Mouse (Mus musculus): ENCODE measurements around the gene Eml5. TPM values are rescaled to one million over a fixed set of nuclear protein-coding genes. Genes with fewer than 3 reads are reported as not detected.

The Eml5 gene
- 15.1 and 19.8 TPM in 2 replicates for polyA plus RNA-seq (2015; fragmentation: Nextera tagmentation; extraction: Ambion mirVana)

DNA sequence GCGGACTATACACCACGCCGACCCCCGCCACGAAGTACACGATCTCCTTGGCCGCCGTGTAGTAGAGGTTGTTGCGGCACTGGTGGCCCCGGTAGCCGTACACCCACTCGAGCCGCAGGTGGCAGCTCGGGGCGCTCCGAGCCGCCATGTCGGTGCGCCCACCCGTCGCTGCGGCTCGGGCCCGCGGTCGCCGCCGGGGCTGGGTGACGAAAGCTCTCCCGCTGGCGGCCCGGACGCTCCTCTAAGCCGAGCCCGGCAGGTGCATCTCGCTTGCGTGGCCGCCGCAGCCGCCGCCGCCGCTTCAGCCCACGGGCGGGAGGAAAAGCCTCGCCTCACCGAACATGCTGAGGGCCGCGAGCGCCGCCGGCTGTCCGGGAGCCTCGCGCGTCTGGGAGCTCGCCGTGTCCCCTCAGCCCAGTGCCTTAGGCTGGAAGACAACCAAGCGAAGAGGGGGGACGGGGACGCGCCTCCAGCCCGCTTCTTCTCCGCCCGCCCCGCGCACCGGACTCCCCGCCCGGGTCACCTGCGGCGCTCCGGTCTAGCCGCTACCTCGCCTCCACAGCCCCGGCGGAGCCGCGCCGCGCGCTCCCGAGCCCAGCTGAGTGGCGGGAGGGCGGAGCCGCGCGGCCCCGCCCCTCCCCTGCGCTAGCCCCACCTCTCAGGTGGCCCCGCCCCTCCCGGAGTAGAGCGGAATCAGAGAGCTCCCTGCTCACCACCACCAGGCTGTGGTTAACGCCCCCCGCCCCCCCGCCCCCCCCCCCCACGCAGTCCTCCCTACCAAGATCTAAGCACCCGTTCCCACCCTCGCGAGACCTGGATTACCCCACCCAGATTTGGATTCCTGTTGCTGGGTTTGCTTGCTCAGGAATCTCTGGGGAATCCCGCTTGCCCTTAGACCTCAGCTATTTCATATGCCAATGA is at the start of gene Eml5:
Gene Eml5 (minus strand): TSS at position 604 of the 921 bp plus-strand sequence.
- Histone ChIP-seq H3K4me3 (replicated peaks) (peak within 1 kb of the TSS; percentile 85), H3K27me3 (replicated peaks) (no peaks in the 10 kb centered on the region), H3K36me3 (no peaks in the 10 kb centered on the region), H3K27ac (replicated peaks) (peak within 1 kb of the TSS; percentile 84), H3K9ac (replicated peaks) (peak within 1 kb of the TSS; percentile 75), H3K4me1 (peaks cover 18% of the 10 kb centered on the region), H3K4me2 (peak within 1 kb of the TSS; percentile 70), H3K9me3 (replicated peaks) (no peaks in the 10 kb centered on the region)
- ATAC-seq (ENCODE audit: low FRiP score), result peak; percentile 92
- whole genome bisulfite sequencing, result 2% methylated on average over 56 of the region's 101 CpGs

DNA sequence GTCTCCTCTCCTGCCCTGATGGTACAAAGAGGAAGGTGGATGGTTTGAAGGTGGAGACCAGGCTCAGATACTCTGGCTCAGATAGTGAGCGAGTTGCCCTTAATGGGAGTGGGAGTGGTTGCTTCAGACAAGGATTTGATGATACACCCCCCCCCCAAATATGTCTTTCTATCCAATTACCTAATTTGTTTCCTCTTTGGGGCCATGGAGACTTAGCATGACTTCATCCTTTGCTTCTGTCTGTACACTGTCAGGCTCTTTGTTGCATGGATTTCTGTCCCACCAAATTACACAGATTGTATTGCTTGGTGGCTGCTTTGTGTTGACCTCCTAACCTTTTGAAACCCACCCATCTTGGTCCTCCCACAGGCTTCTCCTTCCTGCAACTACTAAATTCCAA is 31.6 kb upstream of the Eml5 start:
- H3K27me3 ChIP-seq (replicated peaks), result no peaks in the 10 kb centered on the region
- H3K4me3 ChIP-seq (replicated peaks), result no peak overlapping the region
- H3K9me3 ChIP-seq (replicated peaks), result no peaks in the 10 kb centered on the region
- H3K4me2 ChIP-seq, result no peak overlapping the region
- 83% methylated on average over 1 of the region's 1 CpGs for WGBS
- H3K36me3 ChIP-seq, result no peaks in the 10 kb centered on the region
- no peak overlapping the region for H3K9ac ChIP-seq (replicated peaks)
- ATAC-seq (ENCODE audit: low FRiP score), result no peak
- H3K4me1 ChIP-seq, result no peaks in the 10 kb centered on the region
- no peak overlapping the region for H3K27ac ChIP-seq (replicated peaks)

DNA sequence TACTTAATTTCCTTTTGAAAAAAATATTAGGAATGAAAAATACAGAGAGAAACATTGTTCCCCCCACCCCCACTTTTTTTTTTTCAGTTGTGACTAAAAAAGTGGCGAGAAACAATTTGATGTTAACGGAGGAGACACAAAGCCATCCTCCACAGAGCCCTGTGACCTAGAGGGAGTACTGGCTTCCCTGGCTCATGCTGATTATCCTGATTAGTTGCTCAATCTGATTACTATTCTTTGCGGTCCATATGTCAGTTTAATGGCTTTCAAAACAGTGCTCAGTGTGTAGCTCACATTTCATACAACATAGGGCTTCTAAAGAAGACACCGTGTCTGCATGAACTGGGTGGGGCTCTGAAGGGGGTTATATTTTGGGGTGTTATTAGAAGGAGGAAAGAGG is 31.2 kb upstream of the Eml5 start:
- 66% methylated on average over 4 of the region's 4 CpGs for whole genome bisulfite sequencing
- no peak for ATAC-seq (ENCODE audit: low FRiP score)
- Histone ChIP-seq H3K4me1 (no peaks in the 10 kb centered on the region), H3K27ac (replicated peaks) (no peak overlapping the region), H3K4me3 (replicated peaks) (no peak overlapping the region), H3K9me3 (replicated peaks) (no peaks in the 10 kb centered on the region), H3K27me3 (replicated peaks) (no peaks in the 10 kb centered on the region), H3K36me3 (no peaks in the 10 kb centered on the region), H3K9ac (replicated peaks) (no peak overlapping the region), H3K4me2 (no peak overlapping the region)

DNA sequence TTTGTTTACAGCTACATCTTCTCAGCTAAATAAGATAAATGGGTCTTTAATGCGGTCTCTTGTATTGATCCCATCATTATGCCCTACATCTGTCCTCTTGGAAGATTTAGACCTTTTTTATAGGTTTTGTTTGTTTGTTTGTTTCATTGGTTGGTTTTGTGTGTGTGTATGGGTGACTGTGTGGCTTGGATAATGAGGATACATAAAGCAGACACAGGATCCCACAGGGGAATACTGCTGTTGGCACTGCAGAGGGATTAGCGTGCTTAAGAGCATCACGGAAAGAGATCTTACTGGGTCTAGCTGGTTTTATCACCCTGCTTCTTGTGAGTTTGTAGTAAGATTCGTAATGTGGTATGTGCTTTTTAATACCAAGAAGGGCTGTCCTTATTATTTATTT is 29.9 kb upstream of the Eml5 start:
- Histone ChIP-seq H3K27ac (replicated peaks) (no peak overlapping the region), H3K4me1 (no peaks in the 10 kb centered on the region), H3K27me3 (replicated peaks) (no peaks in the 10 kb centered on the region), H3K9ac (replicated peaks) (no peak overlapping the region), H3K36me3 (no peaks in the 10 kb centered on the region), H3K9me3 (replicated peaks) (no peaks in the 10 kb centered on the region), H3K4me2 (no peak overlapping the region), H3K4me3 (replicated peaks) (no peak overlapping the region)
- 57% methylated on average over 4 of the region's 4 CpGs for WGBS
- ATAC-seq (ENCODE audit: low FRiP score), result 0 out of 2 replicates have a peak, but pooled peaks have one; percentile 35

DNA sequence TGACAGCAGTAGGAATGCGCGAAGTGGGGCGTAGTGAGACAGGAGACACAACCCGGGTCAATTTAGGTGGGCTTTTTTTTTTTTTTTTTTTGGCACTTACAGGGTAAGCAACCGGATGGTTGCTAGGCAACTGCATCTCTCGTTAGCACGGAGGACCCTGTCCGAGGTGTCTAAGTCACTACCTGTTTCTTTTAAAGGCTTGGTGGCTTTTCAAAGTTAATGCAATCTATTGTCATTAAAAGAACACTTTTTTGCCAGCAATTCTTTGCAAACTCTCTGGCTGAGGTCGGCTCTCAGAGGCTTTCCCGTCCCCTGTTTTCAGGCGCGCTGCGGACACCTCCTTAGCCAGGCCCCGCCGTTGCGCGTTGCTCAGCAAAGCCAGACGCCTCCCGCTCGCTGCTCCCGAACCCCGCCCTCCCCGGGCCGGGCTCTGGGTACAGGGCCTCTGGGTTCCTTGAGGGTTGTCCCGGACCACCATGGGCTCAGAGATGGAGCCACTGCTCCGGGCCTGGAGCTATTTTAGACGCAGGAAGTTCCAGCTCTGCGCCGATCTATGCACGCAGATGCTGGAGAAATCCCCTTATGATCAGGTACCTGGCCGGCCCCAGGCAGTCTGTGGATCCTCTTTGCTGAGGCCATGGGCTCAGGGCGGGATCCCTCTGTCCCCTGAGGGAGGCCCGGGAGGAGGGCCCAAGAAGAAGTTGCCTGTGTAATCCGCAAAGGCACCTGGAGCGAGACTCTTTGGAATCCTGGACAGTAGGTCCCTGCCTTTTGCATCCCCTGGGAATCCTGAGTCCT is 19.1 kb upstream of the Eml5 start, which contains the start of gene Ttc8:
Gene Ttc8 (plus strand): TSS at position 381 of the 798 bp plus-strand sequence.
- H3K4me1 ChIP-seq, result peaks cover 26% of the 10 kb centered on the region
- peak; percentile 96 for ATAC-seq (ENCODE audit: low FRiP score)
- H3K36me3 ChIP-seq, result no peaks in the 10 kb centered on the region
- no peaks in the 10 kb centered on the region for H3K9me3 ChIP-seq (replicated peaks)
- under 1% methylated on average over 35 of the region's 35 CpGs for WGBS
- H3K4me2 ChIP-seq, result peak within 1 kb of the TSS; percentile 65
- peak within 1 kb of the TSS; percentile 84 for H3K9ac ChIP-seq (replicated peaks)
- H3K27ac ChIP-seq (replicated peaks), result peak within 1 kb of the TSS; percentile 87
- H3K27me3 ChIP-seq (replicated peaks), result no peaks in the 10 kb centered on the region
- peak within 1 kb of the TSS; percentile 61 for H3K4me3 ChIP-seq (replicated peaks)

DNA sequence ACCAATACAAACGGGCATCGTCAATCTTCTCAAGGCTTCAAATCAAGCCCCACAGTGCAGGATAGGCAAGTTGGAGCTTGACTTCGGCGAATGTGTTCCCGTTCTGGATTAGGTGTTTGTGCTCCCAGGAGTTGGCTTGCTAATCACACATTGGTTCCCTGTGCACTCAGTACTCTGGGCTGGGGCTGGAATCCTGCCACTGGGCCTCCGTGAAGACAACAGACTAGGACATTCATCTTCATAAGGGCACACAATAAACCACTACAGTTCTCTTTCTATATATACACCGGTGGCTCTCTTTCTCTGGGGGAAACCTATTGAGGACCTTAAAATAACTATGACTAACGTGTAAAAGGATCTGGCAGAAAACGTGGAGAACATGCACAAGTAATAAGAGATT is 8.8 kb upstream of the Eml5 start:
- no peaks in the 10 kb centered on the region for H3K4me1 ChIP-seq
- no peaks in the 10 kb centered on the region for H3K36me3 ChIP-seq
- WGBS, result 62% methylated on average over 9 of the region's 9 CpGs
- no peak overlapping the region for H3K4me3 ChIP-seq (replicated peaks)
- no peak overlapping the region for H3K4me2 ChIP-seq
- no peak for ATAC-seq (ENCODE audit: low FRiP score)
- no peak overlapping the region for H3K9ac ChIP-seq (replicated peaks)
- no peaks in the 10 kb centered on the region for H3K9me3 ChIP-seq (replicated peaks)
- no peak overlapping the region for H3K27ac ChIP-seq (replicated peaks)
- no peaks in the 10 kb centered on the region for H3K27me3 ChIP-seq (replicated peaks)

DNA sequence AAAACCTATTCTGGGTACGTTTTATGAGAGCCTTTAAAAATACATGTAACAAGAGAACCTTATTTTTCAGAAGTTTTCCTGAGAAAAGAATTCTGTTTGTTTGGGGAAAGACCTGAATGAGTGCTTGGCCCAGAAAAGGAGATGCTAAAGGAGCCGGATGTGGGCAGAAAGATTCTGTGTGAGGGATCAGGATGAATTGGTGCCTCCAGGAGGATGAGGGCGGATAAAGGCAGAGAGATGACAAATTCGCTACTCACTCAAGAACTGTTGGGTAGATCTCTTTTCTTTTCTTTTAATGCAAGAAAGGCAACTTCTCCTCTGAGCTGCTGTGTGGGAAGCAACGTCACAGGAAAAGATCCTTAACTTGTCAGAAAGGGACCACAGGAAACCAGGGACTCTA is 4.2 kb upstream of the Eml5 start:
- H3K27ac ChIP-seq (replicated peaks), result no peak overlapping the region
- H3K27me3 ChIP-seq (replicated peaks), result no peaks in the 10 kb centered on the region
- 0 out of 2 replicates have a peak, but pooled peaks cover 2% of the 10 kb centered on the region for H3K4me1 ChIP-seq
- H3K9ac ChIP-seq (replicated peaks), result no peak overlapping the region
- WGBS, result 77% methylated on average over 5 of the region's 5 CpGs
- no peak overlapping the region for H3K4me2 ChIP-seq
- ATAC-seq (ENCODE audit: low FRiP score), result no peak
- H3K36me3 ChIP-seq, result no peaks in the 10 kb centered on the region
- H3K4me3 ChIP-seq (replicated peaks), result no peak overlapping the region
- H3K9me3 ChIP-seq (replicated peaks), result no peaks in the 10 kb centered on the region

DNA sequence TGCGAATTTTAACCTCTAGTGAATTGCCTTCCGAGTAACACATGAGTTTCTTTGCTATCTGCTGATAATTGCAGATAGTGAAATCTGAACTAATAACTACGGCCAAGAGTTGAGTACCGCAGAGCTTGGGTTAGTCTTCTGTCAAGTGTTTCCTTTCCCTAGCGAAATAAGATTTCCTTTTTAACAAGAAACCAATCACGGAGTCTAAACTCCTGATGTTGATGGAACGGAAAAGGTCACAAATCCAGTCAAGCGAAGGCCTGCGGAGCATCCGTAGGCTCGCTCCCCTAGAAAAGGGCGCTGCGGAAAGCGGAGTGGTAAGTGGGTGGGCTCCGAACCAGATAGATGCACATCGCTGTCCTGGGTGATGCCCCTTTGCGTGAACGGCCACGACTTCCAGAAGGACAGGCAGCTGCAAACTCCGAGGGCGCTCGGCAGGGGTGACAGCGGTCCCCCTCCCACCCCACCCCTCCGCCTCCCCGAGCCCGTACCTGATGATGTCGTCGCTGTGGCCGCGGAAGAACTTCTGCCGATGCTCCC is 873 bp downstream of the Eml5 start:
- WGBS, result 2% methylated on average over 31 of the region's 31 CpGs
- H3K4me2 ChIP-seq, result peak overlapping the region; percentile 70
- H3K4me3 ChIP-seq (replicated peaks), result peak overlapping the region; percentile 85
- H3K4me1 ChIP-seq, result peaks cover 18% of the 10 kb centered on the region
- no peaks in the 10 kb centered on the region for H3K9me3 ChIP-seq (replicated peaks)
- no peaks in the 10 kb centered on the region for H3K27me3 ChIP-seq (replicated peaks)
- peak overlapping the region; percentile 84 for H3K27ac ChIP-seq (replicated peaks)
- no peaks in the 10 kb centered on the region for H3K36me3 ChIP-seq
- no peak; the same call in 1 of the 2 replicates for ATAC-seq (ENCODE audit: low FRiP score)
- peak overlapping the region; percentile 75 for H3K9ac ChIP-seq (replicated peaks)

DNA sequence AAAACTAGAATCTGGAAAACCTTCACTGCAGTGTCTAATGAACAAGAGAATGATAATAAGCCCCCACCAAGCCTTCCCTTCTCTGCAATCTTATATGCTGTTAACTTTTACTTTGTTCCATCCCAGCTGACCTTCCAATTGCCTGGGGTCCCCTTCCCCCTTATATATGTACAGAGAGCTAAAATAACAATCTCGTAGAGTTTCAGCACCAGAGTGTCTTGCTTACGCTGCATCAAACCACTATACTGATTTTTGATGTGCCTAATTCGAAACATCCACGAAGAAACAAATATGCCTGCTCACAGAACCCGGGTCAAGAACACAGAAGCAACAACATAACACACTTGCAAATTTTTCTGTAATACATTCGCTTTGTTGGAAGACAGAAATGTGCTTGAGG is 1.6 kb downstream of the Eml5 start:
- H3K4me3 ChIP-seq (replicated peaks), result peak overlapping the region; percentile 85
- H3K4me1 ChIP-seq, result peaks cover 18% of the 10 kb centered on the region
- peak overlapping the region; percentile 75 for H3K9ac ChIP-seq (replicated peaks)
- H3K9me3 ChIP-seq (replicated peaks), result no peaks in the 10 kb centered on the region
- 64% methylated on average over 6 of the region's 6 CpGs for WGBS
- ATAC-seq (ENCODE audit: low FRiP score), result no peak
- H3K36me3 ChIP-seq, result no peaks in the 10 kb centered on the region
- no peaks in the 10 kb centered on the region for H3K27me3 ChIP-seq (replicated peaks)
- H3K4me2 ChIP-seq, result peak overlapping the region; percentile 70
- no peak overlapping the region for H3K27ac ChIP-seq (replicated peaks)

DNA sequence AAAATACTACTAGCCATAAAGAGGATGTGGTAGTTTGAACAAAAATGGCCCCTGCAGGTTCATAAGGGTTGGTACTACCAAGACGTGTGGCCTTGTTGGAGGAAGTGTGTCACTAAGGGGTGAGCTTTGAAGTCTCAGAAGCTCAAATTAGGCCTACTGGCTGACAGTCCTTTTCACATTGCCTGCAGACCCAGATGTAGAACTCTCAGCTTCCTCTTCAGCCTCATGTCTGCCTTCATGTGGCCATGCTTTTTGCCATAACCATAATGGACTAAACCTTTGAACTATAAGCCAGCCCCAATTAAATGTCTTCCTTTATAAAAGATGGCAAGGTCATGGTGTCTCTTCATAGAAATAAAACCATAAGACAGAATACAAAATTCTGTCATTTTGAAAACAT is 4.5 kb downstream of the Eml5 start:
- H3K4me2 ChIP-seq, result no peak overlapping the region
- ATAC-seq (ENCODE audit: low FRiP score), result no peak
- H3K9me3 ChIP-seq (replicated peaks), result no peaks in the 10 kb centered on the region
- H3K36me3 ChIP-seq, result no peaks in the 10 kb centered on the region
- no peaks in the 10 kb centered on the region for H3K27me3 ChIP-seq (replicated peaks)
- H3K4me1 ChIP-seq, result peaks cover 18% of the 10 kb centered on the region
- no peak overlapping the region for H3K9ac ChIP-seq (replicated peaks)
- WGBS, result 72% methylated on average over 1 of the region's 1 CpGs
- H3K4me3 ChIP-seq (replicated peaks), result no peak overlapping the region
- H3K27ac ChIP-seq (replicated peaks), result no peak overlapping the region

DNA sequence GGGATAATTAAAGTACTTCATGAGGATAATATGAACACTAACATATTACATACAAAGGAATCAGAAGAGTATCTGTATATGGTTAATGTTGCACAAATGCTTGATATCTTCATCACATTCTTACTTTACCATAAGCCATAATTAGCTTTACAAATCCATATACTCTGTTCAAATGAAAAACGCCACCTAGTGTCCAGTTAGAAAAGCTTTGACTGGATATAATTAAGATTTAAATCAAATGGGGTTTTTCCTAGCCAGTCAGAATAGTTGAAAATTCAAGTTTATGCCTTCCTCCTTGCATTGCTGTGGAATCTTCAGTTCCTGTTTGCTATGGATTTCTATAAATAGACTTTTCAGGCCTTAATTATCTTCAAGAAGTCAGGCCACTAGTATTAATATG is 16.8 kb downstream of the Eml5 start:
- H3K9me3 ChIP-seq (replicated peaks), result no peaks in the 10 kb centered on the region
- no peaks in the 10 kb centered on the region for H3K27me3 ChIP-seq (replicated peaks)
- H3K9ac ChIP-seq (replicated peaks), result no peak overlapping the region
- no peak overlapping the region for H3K27ac ChIP-seq (replicated peaks)
- no peak overlapping the region for H3K4me2 ChIP-seq
- 10% methylated on average over 1 of the region's 1 CpGs for WGBS
- H3K36me3 ChIP-seq, result no peaks in the 10 kb centered on the region
- H3K4me3 ChIP-seq (replicated peaks), result no peak overlapping the region
- no peak for ATAC-seq (ENCODE audit: low FRiP score)
- no peaks in the 10 kb centered on the region for H3K4me1 ChIP-seq
